Mouse (Mus musculus): ENCODE measurements around the gene Slc39a9. TPM values are rescaled to one million over a fixed set of nuclear protein-coding genes. Genes with fewer than 3 reads are reported as not detected.

The Slc39a9 gene
- total and polyA plus RNA-seq, 3 experiments: 19.0 to 55.5 (median 22.5) TPM

DNA sequence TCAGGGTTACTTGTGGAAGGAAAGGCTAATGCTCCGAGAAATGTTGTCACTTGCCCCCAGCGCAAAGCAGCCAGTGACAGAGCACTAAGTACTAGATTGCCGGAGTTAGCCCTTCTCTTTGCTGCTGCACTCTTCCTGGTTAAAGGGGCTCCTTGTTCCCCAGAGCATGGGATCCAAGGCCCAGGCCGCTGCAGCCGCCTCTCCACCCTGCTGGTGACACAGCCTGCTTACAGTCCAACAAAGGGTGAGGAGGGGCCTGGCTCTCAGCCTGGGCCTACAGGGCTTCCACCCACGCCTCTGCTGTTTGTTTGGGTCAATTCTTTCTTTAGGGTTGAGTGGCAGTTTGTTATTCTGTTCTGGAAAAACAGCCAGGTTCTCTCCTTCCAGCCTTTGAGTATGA is 44.9 kb upstream of the Slc39a9 start:
- Histone ChIP-seq H3K27me3 (ENCODE audit: insufficient read depth, low read length) (peaks cover 68% of the 10 kb centered on the region), H3K9me3 (replicated peaks) (no peaks in the 10 kb centered on the region), H3K36me3 (replicated peaks) (no peaks in the 10 kb centered on the region), H3K4me1 (ENCODE audit: insufficient read depth, low read depth, low read length) (no peaks in the 10 kb centered on the region), H3K4me3 (ENCODE audit: low read depth, low read length) (no peak overlapping the region)
- no peak for ATAC-seq (ENCODE audit: extremely low read depth, insufficient number of reproducible peaks, low FRiP score, poor library complexity, severe bottlenecking)
- TF ChIP-seq CTCF (IDR thresholded peaks at IDR 0.05; ENCODE audit: low read depth, low read length) (no peak), TAL1 (conservative IDR thresholded peaks at IDR 0.05; ENCODE audit: low read depth, low read length) (no peak), GATA2 (IDR thresholded peaks at IDR 0.05; ENCODE audit: borderline replicate concordance, low read depth, low read length) (no peak), POLR2AphosphoS5 (IDR thresholded peaks at IDR 0.05; ENCODE audit: insufficient replicate concordance, low read depth, low read length) (no peak), GATA1 (IDR thresholded peaks at IDR 0.05; ENCODE audit: borderline replicate concordance, low read length) (no peak)
- DNase-seq (ENCODE audit: low spot score): no peak

DNA sequence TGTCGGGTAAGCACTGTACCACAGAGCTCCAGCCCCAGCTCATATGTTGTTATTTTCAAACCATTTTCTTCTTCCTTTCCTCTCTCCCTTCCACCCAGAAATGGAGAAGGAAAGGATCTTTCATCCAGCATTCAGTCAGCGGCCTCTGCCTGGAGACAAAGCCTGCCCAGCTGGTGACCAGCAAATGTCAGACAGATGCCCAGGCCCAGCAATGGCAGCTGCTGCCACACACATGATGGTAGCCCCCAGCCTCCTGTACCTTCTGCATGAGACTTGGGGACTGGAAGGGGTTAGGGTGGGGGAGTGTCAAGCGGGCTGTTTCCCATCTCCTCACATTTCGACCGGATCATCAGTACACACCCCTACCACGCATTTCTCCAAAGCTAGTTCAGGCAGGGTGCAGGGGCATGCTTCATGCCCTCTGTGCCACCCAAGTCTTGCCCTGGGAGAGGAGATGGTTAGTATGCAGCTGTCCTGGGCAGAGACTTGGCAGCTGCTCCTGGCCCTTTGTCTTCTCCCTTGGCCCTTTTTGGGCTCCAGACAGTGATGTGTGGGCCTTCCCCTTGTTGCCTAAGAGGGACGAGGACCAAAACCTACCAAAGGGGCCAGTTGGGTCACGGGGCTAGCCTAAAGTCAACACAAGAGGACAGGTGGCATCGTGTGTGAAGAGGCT is 42.0 kb upstream of the Slc39a9 start:
- Histone ChIP-seq H3K36me3 (replicated peaks) (no peaks in the 10 kb centered on the region), H3K27me3 (ENCODE audit: insufficient read depth, low read length) (peaks cover 48% of the 10 kb centered on the region), H3K4me1 (ENCODE audit: insufficient read depth, low read depth, low read length) (no peaks in the 10 kb centered on the region), H3K4me3 (ENCODE audit: low read depth, low read length) (no peak overlapping the region), H3K9me3 (replicated peaks) (no peaks in the 10 kb centered on the region)
- DNase-seq (ENCODE audit: low spot score) (no peak), ATAC-seq (ENCODE audit: extremely low read depth, insufficient number of reproducible peaks, low FRiP score, poor library complexity, severe bottlenecking) (no peak)
- TF ChIP-seq GATA1 (IDR thresholded peaks at IDR 0.05; ENCODE audit: borderline replicate concordance, low read length) (no peak), TAL1 (conservative IDR thresholded peaks at IDR 0.05; ENCODE audit: low read depth, low read length) (no peak), POLR2AphosphoS5 (IDR thresholded peaks at IDR 0.05; ENCODE audit: insufficient replicate concordance, low read depth, low read length) (no peak), GATA2 (IDR thresholded peaks at IDR 0.05; ENCODE audit: borderline replicate concordance, low read depth, low read length) (no peak), CTCF (IDR thresholded peaks at IDR 0.05; ENCODE audit: low read depth, low read length) (no peak)

DNA sequence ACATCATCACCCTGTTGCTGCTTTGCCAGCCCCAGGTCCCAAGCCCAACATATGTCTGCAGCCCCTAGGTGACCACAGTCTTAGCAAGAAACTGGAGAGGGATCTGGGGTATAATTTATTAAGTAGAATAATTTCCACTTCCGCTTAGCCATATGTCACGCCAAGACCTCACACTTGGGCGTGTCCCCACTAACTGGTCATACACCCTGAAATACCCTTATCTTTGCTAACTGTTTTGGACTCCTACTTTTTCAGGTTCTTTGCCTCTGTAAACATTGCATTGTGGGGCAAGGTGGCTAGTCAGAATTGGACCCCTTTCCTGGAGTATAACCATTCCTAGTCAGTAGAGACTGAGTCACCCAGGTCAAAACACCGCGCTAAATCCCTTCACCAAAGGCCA is 41.3 kb upstream of the Slc39a9 start:
- peaks cover 43% of the 10 kb centered on the region for H3K27me3 ChIP-seq (ENCODE audit: insufficient read depth, low read length)
- H3K4me3 ChIP-seq (ENCODE audit: low read depth, low read length): no peak overlapping the region
- no peaks in the 10 kb centered on the region for H3K4me1 ChIP-seq (ENCODE audit: insufficient read depth, low read depth, low read length)
- ATAC-seq (ENCODE audit: extremely low read depth, insufficient number of reproducible peaks, low FRiP score, poor library complexity, severe bottlenecking): no peak
- TF ChIP-seq POLR2AphosphoS5 (IDR thresholded peaks at IDR 0.05; ENCODE audit: insufficient replicate concordance, low read depth, low read length) (no peak), GATA2 (IDR thresholded peaks at IDR 0.05; ENCODE audit: borderline replicate concordance, low read depth, low read length) (no peak), CTCF (IDR thresholded peaks at IDR 0.05; ENCODE audit: low read depth, low read length) (no peak), TAL1 (conservative IDR thresholded peaks at IDR 0.05; ENCODE audit: low read depth, low read length) (no peak), GATA1 (IDR thresholded peaks at IDR 0.05; ENCODE audit: borderline replicate concordance, low read length) (no peak)
- no peak for DNase-seq (ENCODE audit: low spot score)
- no peaks in the 10 kb centered on the region for H3K36me3 ChIP-seq (replicated peaks)
- no peaks in the 10 kb centered on the region for H3K9me3 ChIP-seq (replicated peaks)

DNA sequence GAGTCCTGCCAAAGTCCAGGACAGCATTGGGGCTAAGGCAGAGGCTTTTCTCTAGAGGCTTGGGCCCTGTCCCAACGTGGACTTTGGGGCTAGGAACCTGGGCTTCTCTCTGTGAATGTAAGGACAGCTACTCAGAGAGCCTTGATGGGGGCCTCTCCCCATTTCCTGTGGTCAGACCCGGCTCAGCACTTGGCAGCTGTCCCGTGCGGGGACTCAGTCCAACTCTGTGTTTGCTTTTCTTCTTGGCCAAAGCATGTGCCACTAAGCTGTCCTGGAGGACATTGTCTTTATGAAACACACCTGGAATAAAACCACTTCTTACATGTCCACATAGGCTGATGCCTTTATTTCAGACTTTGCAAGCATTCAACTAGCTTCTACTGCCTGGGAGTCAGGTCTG is 40.1 kb upstream of the Slc39a9 start:
- Histone ChIP-seq H3K9me3 (replicated peaks) (no peaks in the 10 kb centered on the region), H3K27me3 (ENCODE audit: insufficient read depth, low read length) (peaks cover 35% of the 10 kb centered on the region), H3K36me3 (replicated peaks) (no peaks in the 10 kb centered on the region), H3K4me3 (ENCODE audit: low read depth, low read length) (no peak overlapping the region), H3K4me1 (ENCODE audit: insufficient read depth, low read depth, low read length) (no peaks in the 10 kb centered on the region)
- DNase-seq (ENCODE audit: low spot score) (no peak), ATAC-seq (ENCODE audit: extremely low read depth, insufficient number of reproducible peaks, low FRiP score, poor library complexity, severe bottlenecking) (no peak)
- TF ChIP-seq TAL1 (conservative IDR thresholded peaks at IDR 0.05; ENCODE audit: low read depth, low read length) (no peak), POLR2AphosphoS5 (IDR thresholded peaks at IDR 0.05; ENCODE audit: insufficient replicate concordance, low read depth, low read length) (no peak), GATA1 (IDR thresholded peaks at IDR 0.05; ENCODE audit: borderline replicate concordance, low read length) (no peak), CTCF (IDR thresholded peaks at IDR 0.05; ENCODE audit: low read depth, low read length) (no peak), GATA2 (IDR thresholded peaks at IDR 0.05; ENCODE audit: borderline replicate concordance, low read depth, low read length) (no peak)

DNA sequence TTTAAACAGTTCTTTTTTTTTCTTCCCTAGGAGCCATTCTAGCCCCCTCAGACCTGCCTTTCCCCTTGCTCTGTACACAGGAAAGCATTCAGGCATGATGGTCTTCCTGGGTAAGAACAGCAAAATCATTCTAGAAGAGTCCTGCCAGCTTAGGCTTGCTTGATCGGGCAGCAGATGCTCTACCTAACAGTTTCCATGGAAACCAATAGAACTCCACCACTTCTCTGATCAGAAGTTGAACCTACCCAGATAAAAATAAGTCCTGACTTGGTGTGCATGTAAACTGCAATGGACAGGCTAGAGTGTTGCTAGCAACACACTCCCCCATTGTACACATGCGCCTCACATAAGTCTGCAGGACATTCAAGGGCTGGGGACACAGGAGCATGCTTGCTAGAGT is 39.5 kb upstream of the Slc39a9 start:
- Histone ChIP-seq H3K4me1 (ENCODE audit: insufficient read depth, low read depth, low read length) (no peaks in the 10 kb centered on the region), H3K36me3 (replicated peaks) (no peaks in the 10 kb centered on the region), H3K27me3 (ENCODE audit: insufficient read depth, low read length) (peaks cover 28% of the 10 kb centered on the region), H3K4me3 (ENCODE audit: low read depth, low read length) (no peak overlapping the region), H3K9me3 (replicated peaks) (no peaks in the 10 kb centered on the region)
- TF ChIP-seq POLR2AphosphoS5 (IDR thresholded peaks at IDR 0.05; ENCODE audit: insufficient replicate concordance, low read depth, low read length): no peak
- no peak for TF ChIP-seq GATA2 (IDR thresholded peaks at IDR 0.05; ENCODE audit: borderline replicate concordance, low read depth, low read length)
- TF ChIP-seq TAL1 (conservative IDR thresholded peaks at IDR 0.05; ENCODE audit: low read depth, low read length): no peak
- no peak for TF ChIP-seq CTCF (IDR thresholded peaks at IDR 0.05; ENCODE audit: low read depth, low read length)
- TF ChIP-seq GATA1 (IDR thresholded peaks at IDR 0.05; ENCODE audit: borderline replicate concordance, low read length): no peak
- ATAC-seq (ENCODE audit: extremely low read depth, insufficient number of reproducible peaks, low FRiP score, poor library complexity, severe bottlenecking) (no peak), DNase-seq (ENCODE audit: low spot score) (no peak)

DNA sequence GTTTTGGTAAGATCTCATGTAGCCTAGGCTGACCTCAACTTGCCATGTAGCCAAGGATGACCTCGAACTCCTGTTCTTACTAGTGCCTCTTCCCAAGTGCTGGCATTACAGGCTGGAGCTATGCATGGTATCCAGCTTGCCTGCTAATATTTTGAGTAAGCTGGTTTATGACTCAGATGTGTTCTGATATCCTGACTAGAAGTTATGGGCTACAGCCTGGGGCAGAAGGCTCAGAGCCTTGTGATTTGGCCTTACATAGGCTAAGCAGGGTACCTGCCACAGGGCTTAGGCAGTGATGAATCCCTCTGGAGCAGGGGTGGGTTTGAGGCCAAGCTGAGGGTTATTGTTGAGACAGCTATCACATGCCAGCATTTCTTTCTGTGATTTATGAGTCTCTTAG is 35.1 kb upstream of the Slc39a9 start:
- Histone ChIP-seq H3K36me3 (replicated peaks) (no peaks in the 10 kb centered on the region), H3K27me3 (ENCODE audit: insufficient read depth, low read length) (peaks cover 30% of the 10 kb centered on the region), H3K4me1 (ENCODE audit: insufficient read depth, low read depth, low read length) (no peaks in the 10 kb centered on the region), H3K9me3 (replicated peaks) (no peaks in the 10 kb centered on the region), H3K4me3 (ENCODE audit: low read depth, low read length) (no peak overlapping the region)
- no peak for TF ChIP-seq GATA2 (IDR thresholded peaks at IDR 0.05; ENCODE audit: borderline replicate concordance, low read depth, low read length)
- no peak for TF ChIP-seq TAL1 (conservative IDR thresholded peaks at IDR 0.05; ENCODE audit: low read depth, low read length)
- no peak for TF ChIP-seq GATA1 (IDR thresholded peaks at IDR 0.05; ENCODE audit: borderline replicate concordance, low read length)
- TF ChIP-seq POLR2AphosphoS5 (IDR thresholded peaks at IDR 0.05; ENCODE audit: insufficient replicate concordance, low read depth, low read length): no peak
- TF ChIP-seq CTCF (IDR thresholded peaks at IDR 0.05; ENCODE audit: low read depth, low read length): no peak
- no peak for DNase-seq (ENCODE audit: low spot score)
- no peak for ATAC-seq (ENCODE audit: extremely low read depth, insufficient number of reproducible peaks, low FRiP score, poor library complexity, severe bottlenecking)
